Comparison of ENCODE assay signal across 23 mouse cellular contexts in the genomic region with DNA sequence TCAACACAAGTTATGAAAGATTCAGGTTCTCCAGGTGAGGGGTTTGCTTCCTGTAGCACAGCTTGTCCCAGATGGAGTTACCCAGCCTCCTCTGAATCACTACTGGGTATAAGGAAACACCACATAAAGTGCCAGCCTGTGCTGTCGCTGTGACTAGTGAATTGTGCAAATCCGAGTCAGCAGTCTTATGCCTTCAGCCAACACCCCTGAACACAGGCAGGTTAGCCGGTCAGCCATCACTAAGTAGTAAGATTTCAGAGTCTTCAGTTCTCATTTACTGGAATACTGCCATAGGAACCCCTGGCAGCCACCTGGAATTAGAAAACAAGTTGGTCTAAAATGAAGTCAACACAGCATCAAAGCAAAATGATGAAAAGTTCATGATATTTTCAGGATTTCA. TPM values are rescaled to one million over a fixed set of nuclear protein-coding genes. Genes with fewer than 3 reads are reported as not detected.
DNase-seq lines count a peak whose midpoint lies in the region; ATAC-seq and TF ChIP-seq lines count a peak whose summit lies in the region.
"Had no signal": no experiment of that assay in that cellular context is flagged by ENCODE, and none has a peak within 500 bp of the region (broad histone marks: within the 10 kb centered on the region; RNA-seq: fewer than 3 reads in every experiment).

No protein-coding gene starts in this region.

- no peaks in the 10 kb centered on the region for H3K36me3 ChIP-seq in kidney, embryonic 14.5 days (ENCODE audit: control insufficient read depth, insufficient read depth, low read length)
- no peaks in the 10 kb centered on the region for H3K36me3 ChIP-seq in midbrain, postnatal 0 days (ENCODE audit: insufficient read depth, low read length)
- H3K36me3 ChIP-seq in midbrain, embryonic 10.5 days, result no peaks in the 10 kb centered on the region
- no peaks in the 10 kb centered on the region for H3K36me3 ChIP-seq in embryonic facial prominence, embryonic 10.5 days (replicated peaks)
- H3K36me3 ChIP-seq: forebrain, embryonic 15.5 days; heart, embryonic 15.5 days; hindbrain, embryonic 10.5 days; midbrain, embryonic 15.5 days had no signal

- H3K9me3 ChIP-seq in kidney, embryonic 14.5 days (ENCODE audit: control insufficient read depth, low read length), result peaks cover 3% of the 10 kb centered on the region; the same call in 1 of the 2 replicates
- no peaks in the 10 kb centered on the region for H3K9me3 ChIP-seq in midbrain, postnatal 0 days (ENCODE audit: low read length)
- peaks cover 14% of the 10 kb centered on the region; the same call in 1 of the 2 replicates for H3K9me3 ChIP-seq in midbrain, embryonic 10.5 days (replicated peaks)
- H3K9me3 ChIP-seq in embryonic facial prominence, embryonic 10.5 days, result peaks cover 15% of the 10 kb centered on the region; the same call in 1 of the 2 replicates
- H3K9me3 ChIP-seq: forebrain, embryonic 15.5 days; heart, embryonic 15.5 days had no signal

- H3K4me3 ChIP-seq in kidney, embryonic 14.5 days (ENCODE audit: low read length), result no peak overlapping the region
- H3K4me3 ChIP-seq in midbrain, postnatal 0 days (ENCODE audit: low read depth, low read length), result no peak overlapping the region
- no peak overlapping the region for H3K4me3 ChIP-seq in midbrain, embryonic 10.5 days
- no peak overlapping the region for H3K4me3 ChIP-seq in embryonic facial prominence, embryonic 10.5 days
- H3K4me3 ChIP-seq: forebrain, embryonic 15.5 days; heart, embryonic 15.5 days; hindbrain, embryonic 10.5 days; left cerebral cortex, adult 2 months; megakaryocyte, embryonic 14.5 days; midbrain, embryonic 15.5 days had no signal

- no peak overlapping the region for H3K4me2 ChIP-seq in kidney, embryonic 14.5 days (replicated peaks; ENCODE audit: low read depth, low read length)
- H3K4me2 ChIP-seq in midbrain, postnatal 0 days (ENCODE audit: low read depth, low read length, poor library complexity, severe bottlenecking), result no peak overlapping the region
- H3K4me2 ChIP-seq: forebrain, embryonic 15.5 days; heart, embryonic 15.5 days; lung, embryonic 14.5 days; midbrain, embryonic 15.5 days had no signal

- H3K27ac ChIP-seq in kidney, embryonic 14.5 days (ENCODE audit: low read depth, low read length), result no peak overlapping the region
- no peak overlapping the region for H3K27ac ChIP-seq in midbrain, postnatal 0 days (ENCODE audit: low read depth, low read length)
- no peak overlapping the region for H3K27ac ChIP-seq in midbrain, embryonic 10.5 days (replicated peaks)
- H3K27ac ChIP-seq in embryonic facial prominence, embryonic 10.5 days (replicated peaks), result no peak overlapping the region
- H3K27ac ChIP-seq: forebrain, embryonic 15.5 days; heart, embryonic 15.5 days; hindbrain, embryonic 10.5 days; hindbrain, postnatal 0 days; left cerebral cortex, adult 2 months; midbrain, embryonic 15.5 days had no signal

- DNase-seq in kidney, adult 11 months, result peak; percentile 51
- peak; percentile 2 for DNase-seq in midbrain, postnatal 0 days (ENCODE audit: low spot score)
- DNase-seq in midbrain, embryonic 10.5 days (ENCODE audit: low spot score), result no peak
- peak; percentile 44 to 49 for DNase-seq in kidney, adult 8-10 months
- DNase-seq in lung, postnatal 25 days (ENCODE audit: low spot score), result peak; percentile 17
- DNase-seq in thymus, postnatal 36 days, result no peak
- no peak for DNase-seq in embryonic facial prominence, embryonic 10.5 days (ENCODE audit: low spot score)
- DNase-seq: cerebellum, adult 9-11 months; gastrocnemius, postnatal 36 days; layer of hippocampus, adult 9-11 months; left cerebral cortex, postnatal 4 days; liver; lung, embryonic 14.5 days; thymus, postnatal 25 days had no signal

- WGBS in kidney, embryonic 14.5 days, result 75% methylated on average over 3 of the region's 3 CpGs
- 73% methylated on average over 3 of the region's 3 CpGs for WGBS in midbrain, postnatal 0 days
- WGBS in midbrain, embryonic 10.5 days, result 83% methylated on average over 3 of the region's 3 CpGs
- WGBS in embryonic facial prominence, embryonic 10.5 days, result 83% methylated on average over 3 of the region's 3 CpGs

- H3K27me3 ChIP-seq in kidney, embryonic 14.5 days (ENCODE audit: control insufficient read depth, insufficient read depth, low read length), result no peaks in the 10 kb centered on the region
- H3K27me3 ChIP-seq in midbrain, postnatal 0 days (ENCODE audit: insufficient read depth, low read length), result no peaks in the 10 kb centered on the region
- H3K27me3 ChIP-seq in midbrain, embryonic 10.5 days (ENCODE audit: low read depth, poor library complexity, severe bottlenecking), result no peaks in the 10 kb centered on the region
- no peaks in the 10 kb centered on the region for H3K27me3 ChIP-seq in embryonic facial prominence, embryonic 10.5 days (replicated peaks; ENCODE audit: low read depth, poor library complexity, severe bottlenecking)
- H3K27me3 ChIP-seq: forebrain, embryonic 15.5 days; heart, embryonic 15.5 days; megakaryocyte, embryonic 14.5 days; midbrain, embryonic 15.5 days had no signal

- no peak overlapping the region for H3K9ac ChIP-seq in kidney, embryonic 14.5 days (ENCODE audit: low read depth, low read length)
- H3K9ac ChIP-seq in midbrain, postnatal 0 days (replicated peaks; ENCODE audit: low read length, poor library complexity, severe bottlenecking), result no peak overlapping the region
- H3K9ac ChIP-seq: forebrain, embryonic 15.5 days; heart, embryonic 15.5 days; lung, embryonic 14.5 days; midbrain, embryonic 15.5 days had no signal

- no peak for ATAC-seq in kidney, embryonic 14.5 days (ENCODE audit: low FRiP score, low TSS enrichment)
- ATAC-seq in midbrain, postnatal 0 days (ENCODE audit: low FRiP score), result no peak
- ATAC-seq: forebrain, embryonic 15.5 days; hindbrain, postnatal 0 days; intestine, postnatal 0 days; midbrain, embryonic 15.5 days had no signal

- TF ChIP-seq CTCF in midbrain, postnatal 0 days (IDR thresholded peaks at IDR 0.05), result no peak

- no peaks in the 10 kb centered on the region for H3K4me1 ChIP-seq in kidney, embryonic 14.5 days (ENCODE audit: control insufficient read depth, insufficient read depth, low read length)
- H3K4me1 ChIP-seq in midbrain, postnatal 0 days (ENCODE audit: insufficient read depth, low read length), result no peaks in the 10 kb centered on the region
- H3K4me1 ChIP-seq in midbrain, embryonic 10.5 days, result no peaks in the 10 kb centered on the region
- H3K4me1 ChIP-seq in embryonic facial prominence, embryonic 10.5 days, result no peaks in the 10 kb centered on the region
- H3K4me1 ChIP-seq: forebrain, embryonic 15.5 days; heart, embryonic 15.5 days; hindbrain, embryonic 10.5 days; megakaryocyte, embryonic 14.5 days; midbrain, embryonic 15.5 days had no signal

RNA-seq across cellular contexts. Expression of gene Fam13a, which starts 47.3 kb away (rescaled TPM):
- polyA plus RNA-seq in kidney, embryonic 14.5 days (2014; fragmentation: Nextera tagmentation; extraction: Ambion mirVana), result 5.5 and 8.7 TPM in 2 replicates
- 3.6 and 4.3 TPM in 2 replicates for total RNA-seq in midbrain, postnatal 0 days (2014; rRNA removed)
- 8.8 and 13.7 TPM in 2 replicates for polyA plus RNA-seq in midbrain, postnatal 0 days (2015; fragmentation: Nextera tagmentation; extraction: Ambion mirVana)
- 2.1 and 3.3 TPM in 2 replicates for polyA plus RNA-seq in midbrain, embryonic 10.5 days (2016; fragmentation: Nextera tagmentation; extraction: Ambion mirVana)
- 3.4 and 3.8 TPM in 2 replicates for polyA plus RNA-seq in embryonic facial prominence, embryonic 10.5 days (2016; fragmentation: Nextera tagmentation; extraction: Ambion mirVana)

Comparison
In these comparisons a context has a peak if more than half of its experiments do, and no peak if none do; other contexts are left out.
1. DNase-seq: peak in kidney, adult 11 months (single experiment), midbrain, postnatal 0 days (single experiment), kidney, adult 8-10 months (2 of 2) and lung, postnatal 25 days (single experiment); none in midbrain, embryonic 10.5 days (single experiment), thymus, postnatal 36 days (0 of 2) and embryonic facial prominence, embryonic 10.5 days (single experiment).